Mouse (Mus musculus): ENCODE results near the gene Luc7l3.

DNA sequence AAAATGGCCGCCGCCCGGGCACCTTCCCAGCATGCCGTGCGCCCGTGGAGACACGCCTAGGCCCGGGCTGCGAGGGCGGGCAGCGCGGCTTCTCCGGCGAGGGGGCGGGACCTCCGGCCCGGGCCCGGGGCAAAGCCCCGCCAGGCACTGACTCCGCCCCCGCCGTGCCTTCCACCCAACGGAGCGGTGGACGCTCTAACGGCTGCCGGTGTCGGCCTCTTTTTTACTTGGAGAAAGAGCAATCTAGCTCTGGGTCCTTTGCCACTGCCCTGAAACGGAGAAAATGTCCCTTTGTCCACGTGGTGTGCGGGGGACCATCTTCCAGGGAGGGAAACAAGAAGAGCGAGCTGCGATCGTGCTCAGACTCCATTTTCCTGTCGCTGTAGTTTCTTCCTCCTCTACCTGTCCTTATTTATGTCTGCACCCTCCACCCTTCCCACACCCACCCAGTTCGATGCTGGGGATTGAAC is at the start of gene Luc7l3:
- TF ChIP-seq GATA1 (IDR thresholded peaks at IDR 0.05; ENCODE audit: low read length) = no peak
- no peak for TF ChIP-seq TAL1 (IDR thresholded peaks at IDR 0.05; ENCODE audit: low read length)

All from erythroblast, embryonic 14.5 days (primary cell).